Mouse (Mus musculus): ENCODE results near the gene Dvl1.

- no peak for TF ChIP-seq POLR2A (IDR thresholded peaks at IDR 0.05; ENCODE audit: control insufficient read depth, extremely low read depth, insufficient read depth, low read length, poor library complexity)
- TF ChIP-seq CTCF (IDR thresholded peaks at IDR 0.05; ENCODE audit: borderline replicate concordance, control insufficient read depth, extremely low read depth, insufficient read depth, low read length, poor library complexity) = no peak
Observed at GRCm38 (mm10) chr4:155861787-155862186, 14.6 kb downstream of the Dvl1 start.

Measured in thymus, adult 2 months (tissue).